Comparison of ENCODE assay signal across 8 mouse cellular contexts in the genomic region with DNA sequence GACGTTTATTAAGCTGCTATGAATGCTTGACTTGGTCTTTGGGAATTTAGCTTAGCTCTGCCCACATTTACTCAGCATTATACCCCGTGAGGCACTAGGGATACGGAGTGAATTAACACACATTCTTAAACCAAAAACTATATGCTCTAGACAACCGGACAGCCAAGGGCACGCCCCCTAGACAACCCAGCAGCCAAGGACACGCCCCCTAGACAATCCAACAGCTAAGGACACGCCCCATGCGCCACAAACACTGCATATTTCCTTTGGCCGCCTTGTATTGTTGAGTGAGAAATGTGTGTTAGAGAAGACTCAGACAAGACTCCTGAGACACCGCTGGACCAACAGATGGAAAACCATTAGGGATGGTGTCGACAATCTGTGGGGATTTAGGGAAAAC. TPM values are rescaled to one million over a fixed set of nuclear protein-coding genes. Genes with fewer than 3 reads are reported as not detected.
DNase-seq lines count a peak whose midpoint lies in the region; ATAC-seq and TF ChIP-seq lines count a peak whose summit lies in the region.
"Had no signal": no experiment of that assay in that cellular context is flagged by ENCODE, and none has a peak within 500 bp of the region (broad histone marks: within the 10 kb centered on the region; RNA-seq: fewer than 3 reads in every experiment).

No protein-coding gene starts in this region.

- no peak for TF ChIP-seq CTCF in testis, adult 2 months (IDR thresholded peaks at IDR 0.05; ENCODE audit: control insufficient read depth, insufficient read depth, insufficient replicate concordance, low read depth, low read length)

- peak overlapping the region; percentile 45 for H3K4me3 ChIP-seq in testis, adult 2 months (ENCODE audit: control insufficient read depth, low read depth, low read length)
- H3K4me3 ChIP-seq: erythroblast, embryonic 14.5 days had no signal

- H3K36me3 ChIP-seq in testis, adult 2 months (ENCODE audit: control insufficient read depth, insufficient read depth, low read length): no peaks in the 10 kb centered on the region

- DNase-seq in testis, postnatal 14 days (ENCODE audit: low spot score): no peak
- DNase-seq in cerebellum, adult 11-12 months: no peak
- no peak for DNase-seq in right cerebral cortex, postnatal 36 days (ENCODE audit: low spot score in 2 of 2)

- peak; percentile 46 to 56; a peak in 2 of 4 replicates for ATAC-seq in hematopoietic stem cell, adult 5-6 weeks (replicated peaks in 1 of 2; ENCODE audit: insufficient read depth in 1 of 2, low FRiP score in 2 of 2, low TSS enrichment in 1 of 2, low read depth in 1 of 2, poor library complexity in 2 of 2, severe bottlenecking in 2 of 2)
- peak; percentile 94 for ATAC-seq in megakaryocyte progenitor cell, adult 5-6 weeks (replicated peaks; ENCODE audit: poor library complexity)
- no peak for ATAC-seq in erythroblast, adult 5-6 weeks (replicated peaks; ENCODE audit: low FRiP score, poor library complexity, severe bottlenecking)

- no peaks in the 10 kb centered on the region for H3K4me1 ChIP-seq in testis, adult 2 months (ENCODE audit: control insufficient read depth, insufficient read depth, low read length)

- H3K27ac ChIP-seq in testis, adult 2 months (ENCODE audit: control insufficient read depth, insufficient read depth, low read depth, low read length): no peak overlapping the region

- H3K27me3 ChIP-seq in testis, adult 2 months (ENCODE audit: control insufficient read depth, insufficient read depth, low read length): no peaks in the 10 kb centered on the region

- no peak for TF ChIP-seq POLR2A in testis, adult 2 months (IDR thresholded peaks at IDR 0.05; ENCODE audit: control insufficient read depth, low read depth, low read length)

RNA-seq across cellular contexts. Expression of gene St6galnac5, which starts 39.1 kb away (rescaled TPM):
- polyA plus RNA-seq in testis, adult 2 months (2012; rRNA removed): 0.05 and 0.14 TPM in 2 replicates
- total RNA-seq in hematopoietic stem cell, adult 5-6 weeks (2017): not detected in 2 replicates
- total RNA-seq in megakaryocyte progenitor cell, adult 5-6 weeks (2015): not detected in 2 replicates
- 0.08 TPM in 1 of 2 replicates, not detected in the other for total RNA-seq in megakaryocyte progenitor cell, adult 5-6 weeks (2017)
- not detected in 2 replicates for total RNA-seq in erythroblast, adult 5-6 weeks (2015; ENCODE audit: low replicate concordance)
- not detected in 2 replicates for total RNA-seq in erythroblast, adult 5-6 weeks (2017; ENCODE audit: low replicate concordance)
- polyA plus RNA-seq: erythroblast, embryonic 14.5 days had no signal
